Mouse (Mus musculus) heart, adult 2 months (tissue): ENCODE measurements at regions not wholly inside any gene's neighbourhood (a gene's known extent, or its start where the extent isn't known, plus 50 kb on each side); places are given as distances from the start of the nearest gene placed in this dataset.

Source experiments
- DNase-seq, 2 experiments: peaks; one replicate each; pipeline ENCODE4 v3.0.0; 2021
- H3K27ac ChIP-seq: fragments of 200-600 bp; 2 replicates; pipeline ENCODE4 v1.8.1; 2022
- H3K27me3 ChIP-seq: fragments of 200-500 bp; 2 replicates; pipeline ENCODE4 v1.6.1; 2012; ENCODE audit warnings: mild to moderate bottlenecking, low read length, inconsistent platforms, mixed read lengths; ENCODE audit not compliant: control insufficient read depth, insufficient read depth
- H3K36me3 ChIP-seq: fragments of 200-500 bp; 2 replicates; pipeline ENCODE4 v1.6.1; 2012; ENCODE audit warnings: low read length, inconsistent platforms; ENCODE audit not compliant: control insufficient read depth, insufficient read depth
- H3K4me1 ChIP-seq: fragments of 200-500 bp; 2 replicates; pipeline ENCODE4 v1.6.1; 2011; ENCODE audit warnings: low read length; ENCODE audit not compliant: control insufficient read depth, insufficient read depth
- H3K4me3 ChIP-seq: fragments of 200-600 bp; 2 replicates; pipeline ENCODE4 v1.8.1; 2022
- H3K79me2 ChIP-seq: fragments of 200-500 bp; replicated peaks from 2 replicates; pipeline ENCODE4 v1.6.1; 2012; ENCODE audit warnings: mild to moderate bottlenecking, inconsistent platforms, low read length, moderate library complexity, mixed read lengths; ENCODE audit not compliant: control insufficient read depth, insufficient read depth
- H3K9ac ChIP-seq: fragments of 200-500 bp; 2 replicates; pipeline ENCODE4 v1.6.1; 2012; ENCODE audit warnings: low read depth, mild to moderate bottlenecking, control low read depth, inconsistent platforms, low read length, mixed read lengths
- CTCF ChIP-seq: fragments of 200-600 bp; IDR thresholded peaks from 2 replicates; pipeline ENCODE4 v1.8.1; 2022; ENCODE audit warnings: antibody characterized with exemption, mild to moderate bottlenecking, moderate library complexity
- EP300 ChIP-seq: fragments of 200-500 bp; IDR thresholded peaks from 2 replicates; pipeline ENCODE4 v1.6.1; 2011; ENCODE audit warnings: low read depth, low read length, control low read depth; ENCODE audit not compliant: insufficient read depth
- POLR2A ChIP-seq: fragments of 200-500 bp; IDR thresholded peaks from 2 replicates; pipeline ENCODE4 v1.6.1; 2011; ENCODE audit warnings: mild to moderate bottlenecking, low read depth, low read length, control low read depth; ENCODE audit not compliant: insufficient read depth
- WGBS: fragments of 180-500 bp; shearing (Covaris S2); methylation state at CpG from one replicate; pipeline ENCODE4 v1.1.7; 2018; 5-methylcytosine and 5-hydroxymethylcytosine counted together
- intact Hi-C: fragments of 180-260 bp; cut with DNase I; formaldehyde crosslinking; loops from one replicate; pipeline ENCODE4 v1.15.1; 2025

DNA sequence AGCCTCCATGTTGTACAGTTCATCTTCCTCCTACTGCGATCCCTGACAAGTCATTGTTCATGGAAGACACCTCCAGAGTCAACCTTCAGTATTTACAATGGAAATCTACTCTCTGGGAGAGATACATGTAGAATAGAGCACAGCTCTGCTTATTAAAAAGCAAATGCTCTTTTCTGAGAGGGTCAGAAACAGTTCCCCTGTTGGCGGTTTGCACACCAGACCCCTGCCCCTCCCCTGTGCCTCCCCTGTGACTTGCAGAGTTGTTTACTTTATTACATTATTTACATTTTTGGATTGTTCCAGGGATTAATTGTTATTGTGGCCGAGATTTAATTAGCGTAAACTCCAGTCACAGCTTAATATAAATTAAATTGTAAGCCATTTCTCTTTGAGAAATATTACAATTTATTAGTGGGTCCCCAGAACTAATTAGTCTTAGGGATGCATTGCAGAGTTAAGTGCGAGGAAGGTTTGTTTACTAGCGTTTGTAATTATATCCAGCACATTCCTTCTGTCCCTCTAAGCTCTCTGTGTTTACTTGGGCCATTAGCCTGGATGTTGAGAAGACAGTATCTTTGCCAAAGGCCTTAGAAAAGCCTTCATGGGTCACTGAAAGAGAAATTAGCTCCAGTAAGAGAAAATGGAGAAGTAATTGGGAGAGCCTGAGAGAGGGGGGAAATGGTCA, 337.6 kb upstream of the Sel1l start:
- Histone ChIP-seq H3K36me3 (no peaks in the 10 kb centered on the region), H3K4me3 (no peak overlapping the region), H3K79me2 (no peaks in the 10 kb centered on the region), H3K4me1 (no peaks in the 10 kb centered on the region), H3K27me3 (no peaks in the 10 kb centered on the region), H3K9ac (no peak overlapping the region), H3K27ac (no peak overlapping the region)
- WGBS = 76% methylated on average over 6 of the region's 6 CpGs
- intact Hi-C loops = no loop called here
- no peak for DNase-seq
- TF ChIP-seq CTCF (no peak), EP300 (no peak), POLR2A (no peak)

DNA sequence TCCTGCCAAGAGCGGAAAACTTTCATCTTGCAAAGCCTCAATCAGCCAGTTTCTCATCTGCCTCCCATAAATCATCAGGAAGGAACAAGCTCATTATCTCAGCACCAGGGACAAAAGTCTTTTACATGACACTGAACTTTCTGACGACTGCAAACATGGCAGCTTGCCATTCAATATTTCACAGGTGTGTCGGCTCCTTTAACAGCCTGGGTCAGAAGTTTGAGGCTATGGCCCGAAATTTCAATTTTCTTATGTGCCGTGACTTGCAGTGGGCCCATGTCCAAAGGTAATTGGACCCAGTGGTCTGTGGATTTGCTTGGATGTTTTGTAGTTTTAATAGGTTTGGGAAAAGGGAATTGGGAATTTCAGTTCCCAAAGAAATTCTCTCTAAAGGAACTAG, 330.3 kb upstream of the Sel1l start:
- 60% methylated on average over 5 of the region's 5 CpGs for WGBS
- Histone ChIP-seq H3K27ac (no peak overlapping the region), H3K4me1 (no peaks in the 10 kb centered on the region), H3K9ac (no peak overlapping the region), H3K36me3 (no peaks in the 10 kb centered on the region), H3K79me2 (no peaks in the 10 kb centered on the region), H3K4me3 (no peak overlapping the region), H3K27me3 (no peaks in the 10 kb centered on the region)
- intact Hi-C loops = no loop called here
- no peak for TF ChIP-seq CTCF
- no peak for TF ChIP-seq EP300
- no peak for TF ChIP-seq POLR2A
- DNase-seq = no peak

DNA sequence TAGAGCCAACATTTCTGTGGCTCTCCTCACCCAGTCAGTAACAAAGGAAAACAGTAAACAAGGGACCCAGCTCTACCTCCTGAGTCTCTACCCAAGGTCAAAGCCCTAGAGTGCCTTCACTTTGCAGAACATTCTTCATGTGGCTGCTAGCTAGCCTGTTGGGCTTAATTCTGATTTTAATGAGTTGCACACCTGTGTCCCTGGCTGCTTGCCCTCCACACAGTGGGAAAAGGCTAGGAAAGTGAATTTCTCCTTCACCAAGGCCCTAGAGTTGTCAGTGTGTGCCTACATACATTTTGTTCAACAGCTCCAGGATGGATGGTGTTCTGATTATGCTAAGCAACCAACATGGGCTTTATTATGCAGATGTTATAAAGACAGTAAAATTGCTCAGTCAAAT, 307.8 kb upstream of the Sel1l start:
- intact Hi-C loops = no loop called here
- H3K36me3 ChIP-seq = no peaks in the 10 kb centered on the region
- no peaks in the 10 kb centered on the region for H3K27me3 ChIP-seq
- DNase-seq = no peak
- H3K79me2 ChIP-seq = no peaks in the 10 kb centered on the region
- H3K9ac ChIP-seq = no peak overlapping the region
- no peak for TF ChIP-seq EP300
- no peak for TF ChIP-seq POLR2A
- no peak for TF ChIP-seq CTCF
- H3K4me3 ChIP-seq = no peak overlapping the region
- no peak overlapping the region for H3K27ac ChIP-seq
- no peaks in the 10 kb centered on the region for H3K4me1 ChIP-seq

DNA sequence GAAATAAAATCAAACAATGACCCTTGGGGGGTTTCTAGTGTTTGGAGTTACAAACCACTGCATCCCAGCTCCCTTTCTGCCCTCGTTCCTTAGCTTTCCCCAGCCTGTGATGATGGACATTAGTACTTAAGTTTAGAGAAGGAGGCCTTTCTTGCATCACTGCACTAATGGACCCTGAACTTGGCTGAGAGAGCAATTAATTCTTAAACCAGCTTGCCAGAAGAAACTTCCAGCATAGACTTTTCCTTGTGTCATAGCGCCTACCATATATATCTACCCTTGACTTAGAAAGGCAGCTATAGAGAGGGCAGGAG, 303.9 kb upstream of the Sel1l start:
- H3K27me3 ChIP-seq = no peaks in the 10 kb centered on the region
- H3K4me3 ChIP-seq = no peak overlapping the region
- H3K36me3 ChIP-seq = no peaks in the 10 kb centered on the region
- WGBS = 83% methylated on average over 2 of the region's 2 CpGs
- H3K27ac ChIP-seq = no peak overlapping the region
- H3K4me1 ChIP-seq = no peaks in the 10 kb centered on the region
- no peaks in the 10 kb centered on the region for H3K79me2 ChIP-seq
- DNase-seq = no peak
- TF ChIP-seq POLR2A (no peak), EP300 (no peak), CTCF (no peak)
- intact Hi-C loops = no loop called here
- no peak overlapping the region for H3K9ac ChIP-seq

DNA sequence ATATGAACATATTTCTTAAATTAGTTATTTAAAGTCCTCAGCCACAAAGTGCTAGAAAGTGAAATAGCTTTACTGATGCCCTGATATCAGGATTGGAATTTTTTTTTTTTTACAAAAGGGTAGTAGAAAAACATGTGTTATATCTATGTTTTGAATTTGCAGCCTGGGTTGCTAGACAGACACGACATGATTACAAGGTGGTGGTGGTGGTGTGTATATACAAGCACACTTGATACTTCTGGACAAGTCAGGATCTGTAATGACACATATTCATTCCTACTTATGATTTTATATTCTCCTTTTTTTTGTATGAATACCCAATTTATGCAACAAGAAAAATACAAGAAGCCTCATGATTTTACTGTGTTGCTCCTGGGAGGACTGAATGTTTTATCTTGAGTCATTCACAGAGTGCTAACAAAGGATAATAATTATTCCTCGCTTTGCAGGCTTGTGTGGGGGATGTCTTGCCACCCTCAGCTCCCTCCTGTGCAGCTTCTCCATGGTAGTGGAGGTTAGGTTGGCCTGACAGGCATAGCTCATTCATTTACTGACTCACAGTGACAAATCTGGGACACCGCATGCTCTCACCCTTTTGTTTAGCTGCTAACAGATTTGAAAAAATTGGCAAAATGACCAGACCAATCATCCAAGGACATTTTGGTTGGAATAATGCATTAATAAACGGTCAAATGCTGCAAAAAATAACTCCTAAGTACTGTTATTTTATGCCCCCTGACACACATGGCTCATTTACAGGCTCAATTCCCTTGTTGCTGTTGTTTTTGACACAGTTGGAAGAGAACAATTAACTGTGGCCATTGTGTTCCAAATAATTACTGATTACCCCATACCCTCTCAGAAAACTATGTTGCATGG, 303.3 kb upstream of the Sel1l start:
- no peak for TF ChIP-seq EP300
- TF ChIP-seq CTCF = no peak
- TF ChIP-seq POLR2A = no peak
- DNase-seq = no peak
- H3K79me2 ChIP-seq = no peaks in the 10 kb centered on the region
- no peak overlapping the region for H3K9ac ChIP-seq
- 43% methylated on average over 4 of the region's 4 CpGs for WGBS
- no peaks in the 10 kb centered on the region for H3K36me3 ChIP-seq
- intact Hi-C loops = no loop called here
- H3K4me3 ChIP-seq = no peak overlapping the region
- no peaks in the 10 kb centered on the region for H3K4me1 ChIP-seq
- H3K27ac ChIP-seq = no peak overlapping the region
- H3K27me3 ChIP-seq = no peaks in the 10 kb centered on the region

DNA sequence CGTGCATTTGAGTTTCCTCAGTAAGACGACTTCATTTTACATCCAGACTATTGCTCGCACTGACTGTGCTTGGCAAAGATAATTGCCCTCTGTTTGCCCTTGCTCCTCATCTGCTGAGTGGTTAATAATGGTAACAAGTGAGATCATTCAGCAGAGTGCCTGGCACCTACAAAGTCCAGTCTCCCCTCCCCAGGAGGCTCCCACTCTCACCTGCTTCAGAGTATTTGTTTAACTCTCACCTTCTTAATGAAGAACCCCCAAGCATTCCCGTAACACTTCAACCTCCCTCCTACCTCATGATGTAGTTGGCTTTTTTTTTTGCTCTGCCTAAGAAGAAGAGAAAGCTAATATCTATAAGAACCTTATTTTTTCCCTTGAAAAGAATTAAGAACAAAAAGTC, 288.6 kb upstream of the Sel1l start:
- H3K9ac ChIP-seq = no peak overlapping the region
- H3K4me1 ChIP-seq = no peaks in the 10 kb centered on the region
- no peak for DNase-seq
- H3K79me2 ChIP-seq = no peaks in the 10 kb centered on the region
- no peaks in the 10 kb centered on the region for H3K27me3 ChIP-seq
- H3K27ac ChIP-seq = no peak overlapping the region
- no peak overlapping the region for H3K4me3 ChIP-seq
- TF ChIP-seq CTCF (no peak), EP300 (no peak), POLR2A (no peak)
- intact Hi-C loops = no loop called here
- WGBS = 53% methylated on average over 4 of the region's 4 CpGs
- H3K36me3 ChIP-seq = no peaks in the 10 kb centered on the region
